Mouse (Mus musculus) ES-Bruce4 (cell line): ENCODE measurements at regions not wholly inside any gene's neighbourhood (a gene's known extent, or its start where the extent isn't known, plus 50 kb on each side); places are given as distances from the start of the nearest gene placed in this dataset.

ENCODE experiments used
- CTCF ChIP-seq: IDR thresholded peaks from one replicate; pipeline ENCODE4 v1.8.1; 2011; ENCODE audit warnings: low read depth, low read length
- EP300 ChIP-seq: IDR thresholded peaks from 2 replicates; pipeline ENCODE4 v1.6.1; 2011; ENCODE audit warnings: low read depth, low read length; ENCODE audit not compliant: insufficient read depth
- POLR2A ChIP-seq: IDR thresholded peaks from one replicate; pipeline ENCODE4 v1.8.1; 2011; ENCODE audit warnings: low read length; ENCODE audit not compliant: insufficient read depth

DNA sequence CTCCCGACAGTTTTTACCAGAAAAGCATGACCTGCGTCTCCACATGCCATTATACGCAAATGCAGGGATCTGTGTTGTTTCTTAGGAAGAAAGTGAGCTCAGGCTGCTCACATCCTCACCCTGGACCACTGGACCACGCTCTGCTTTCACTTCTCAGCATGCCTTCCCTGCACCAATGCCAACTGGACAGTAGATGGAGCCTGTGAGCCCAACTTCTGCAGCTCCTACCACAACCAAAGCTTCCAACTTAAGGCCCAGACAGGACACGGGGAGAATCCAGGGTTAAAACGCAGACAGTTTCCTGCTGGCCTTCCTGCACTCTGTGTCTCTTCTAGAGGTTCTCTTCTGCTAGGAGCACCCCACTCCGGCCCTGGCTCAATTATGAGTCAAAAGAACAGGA, 90.3 kb downstream of the Kcnh2 start:
- no peak for TF ChIP-seq POLR2A
- no peak for TF ChIP-seq EP300
- peak; percentile 95 for TF ChIP-seq CTCF
